Mouse (Mus musculus): ENCODE results near the gene Apoh.
A peak's percentile ranks its signal among the peaks of the same experiment; 100 is the strongest.

Gene Apoh

GRCm38 (mm10) chr11:108333006-108333405 is 10.1 kb upstream of the Apoh start:
- no peak for DNase-seq (ENCODE audit: low read depth, low spot score)

GRCm38 (mm10) chr11:108333583-108334379 is 9.4 kb upstream of the Apoh start:
- no peak for DNase-seq (ENCODE audit: low read depth, low spot score)

GRCm38 (mm10) chr11:108334658-108335057 is 8.5 kb upstream of the Apoh start:
- DNase-seq (ENCODE audit: low read depth, low spot score): no peak

GRCm38 (mm10) chr11:108335536-108335935 is 7.6 kb upstream of the Apoh start:
- DNase-seq (ENCODE audit: low read depth, low spot score): no peak

GRCm38 (mm10) chr11:108336445-108336844 is 6.7 kb upstream of the Apoh start:
- no peak for DNase-seq (ENCODE audit: low read depth, low spot score)

DNA sequence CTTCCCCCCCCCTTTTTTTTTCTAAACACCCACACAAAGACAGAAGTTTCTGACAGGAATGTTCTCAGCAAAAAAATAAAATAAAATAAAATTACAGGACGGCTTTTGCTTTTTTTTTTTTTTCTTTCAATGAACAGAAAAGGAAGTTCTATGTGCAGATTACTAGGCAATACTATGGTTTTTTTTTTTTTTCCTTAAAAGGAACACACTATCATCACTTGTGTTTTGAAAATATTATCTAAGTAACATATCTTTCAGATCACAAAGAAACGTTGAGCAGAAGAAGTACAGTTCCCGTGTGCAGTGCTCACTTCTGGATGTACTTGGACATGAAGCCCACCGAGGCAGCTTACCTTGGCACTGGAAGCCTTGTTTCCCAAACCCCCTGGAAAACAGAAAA is 2.9 kb upstream of the Apoh start:
- DNase-seq (ENCODE audit: low read depth, low spot score): no peak

DNA sequence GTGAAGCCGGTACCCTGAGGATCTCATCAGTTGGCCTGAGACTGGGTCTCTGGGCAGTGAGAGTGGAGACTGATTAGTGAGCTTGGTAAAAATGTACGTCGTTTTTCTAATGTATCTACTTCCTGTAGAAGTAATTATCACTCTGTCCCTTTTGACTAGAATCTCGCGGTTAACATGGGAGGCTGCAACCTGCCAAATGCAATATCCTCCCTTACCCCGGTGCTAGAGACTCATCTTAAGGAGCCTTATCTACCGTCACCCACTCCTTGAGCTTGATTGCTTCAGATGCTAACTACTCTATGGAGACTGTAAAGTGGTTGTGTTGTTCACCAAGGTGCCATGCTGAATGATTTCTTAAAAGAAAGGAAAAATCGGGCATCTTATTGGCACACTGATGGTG is 1.4 kb upstream of the Apoh start:
- no peak for DNase-seq (ENCODE audit: low read depth, low spot score)

DNA sequence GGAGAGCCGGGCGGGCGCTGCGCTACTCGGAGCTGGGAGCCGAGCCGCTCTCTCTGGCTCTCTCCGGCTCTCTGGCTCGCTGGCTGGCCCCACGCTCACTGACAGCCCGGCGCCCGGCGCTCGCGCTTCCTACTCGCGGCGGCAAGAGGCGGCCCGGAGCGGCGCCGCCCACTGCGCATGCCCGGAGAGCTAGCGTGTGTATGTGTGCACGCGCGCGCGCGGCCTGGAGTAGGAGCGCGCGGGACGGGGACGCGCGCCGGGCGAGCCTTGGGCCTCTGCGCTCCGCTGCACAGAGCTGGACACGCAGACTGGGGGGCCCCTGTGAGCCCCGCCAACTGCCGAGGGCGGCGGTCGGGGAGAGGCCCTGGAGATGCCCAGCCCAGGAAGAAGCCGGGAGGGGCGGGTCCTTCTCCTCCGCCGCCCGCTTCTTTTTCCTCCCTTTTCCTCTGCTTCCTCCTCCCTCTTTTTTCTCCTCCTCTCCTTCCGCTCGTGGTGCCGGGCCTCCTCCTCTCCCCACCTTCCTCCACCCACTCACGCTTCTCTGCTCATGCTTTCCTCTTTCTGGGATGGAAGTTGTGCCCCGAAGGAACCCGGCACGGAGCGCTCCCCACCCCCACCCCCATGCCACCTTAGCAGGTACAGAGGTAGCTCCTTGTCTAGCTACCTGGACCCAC is 772 bp downstream of the Apoh start, which contains the start of gene Prkca:
TSS of gene Prkca (minus strand) at position 140 of the 674 bp plus-strand sequence.
- DNase-seq (ENCODE audit: low read depth, low spot score): peak; percentile 94

- DNase-seq (ENCODE audit: low read depth, low spot score): no peak
Measured at GRCm38 (mm10) chr11:108344759-108345158, 1.6 kb downstream of the Apoh start.

- no peak for DNase-seq (ENCODE audit: low read depth, low spot score)
Measured at GRCm38 (mm10) chr11:108345321-108345720, 2.2 kb downstream of the Apoh start.

GRCm38 (mm10) chr11:108350799-108351198 is 7.6 kb downstream of the Apoh start:
- DNase-seq (ENCODE audit: low read depth, low spot score): no peak

- DNase-seq (ENCODE audit: low read depth, low spot score): no peak
Measured at GRCm38 (mm10) chr11:108352842-108353388, 9.8 kb downstream of the Apoh start.

- DNase-seq (ENCODE audit: low read depth, low spot score): no peak
Measured at GRCm38 (mm10) chr11:108356020-108356419, 12.9 kb downstream of the Apoh start.

GRCm38 (mm10) chr11:108358911-108359310 is 15.8 kb downstream of the Apoh start:
- no peak for DNase-seq (ENCODE audit: low read depth, low spot score)

DNA sequence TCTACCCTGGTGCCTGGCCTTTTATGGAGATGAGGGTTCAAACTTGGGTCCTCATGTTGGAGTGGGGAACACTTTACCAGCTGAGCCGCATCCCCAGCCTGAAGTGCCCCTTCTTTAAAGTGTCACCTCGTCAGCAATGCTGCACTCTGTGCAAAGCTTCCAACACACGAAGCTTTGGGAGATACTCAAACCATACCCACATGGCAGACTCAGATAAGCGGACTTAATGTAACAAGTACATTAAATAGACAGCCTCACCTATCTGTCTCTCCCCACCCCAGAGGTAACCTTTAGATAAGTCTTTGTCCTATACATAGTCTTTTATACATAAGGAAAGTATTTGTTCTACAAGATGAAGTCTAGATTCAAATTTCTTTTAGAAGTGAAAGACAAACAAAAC is 17.8 kb downstream of the Apoh start:
- no peak for DNase-seq (ENCODE audit: low read depth, low spot score)

GRCm38 (mm10) chr11:108362965-108363364 is 19.8 kb downstream of the Apoh start:
- DNase-seq (ENCODE audit: low read depth, low spot score): no peak

GRCm38 (mm10) chr11:108363991-108364390 is 20.8 kb downstream of the Apoh start:
- no peak for DNase-seq (ENCODE audit: low read depth, low spot score)

DNA sequence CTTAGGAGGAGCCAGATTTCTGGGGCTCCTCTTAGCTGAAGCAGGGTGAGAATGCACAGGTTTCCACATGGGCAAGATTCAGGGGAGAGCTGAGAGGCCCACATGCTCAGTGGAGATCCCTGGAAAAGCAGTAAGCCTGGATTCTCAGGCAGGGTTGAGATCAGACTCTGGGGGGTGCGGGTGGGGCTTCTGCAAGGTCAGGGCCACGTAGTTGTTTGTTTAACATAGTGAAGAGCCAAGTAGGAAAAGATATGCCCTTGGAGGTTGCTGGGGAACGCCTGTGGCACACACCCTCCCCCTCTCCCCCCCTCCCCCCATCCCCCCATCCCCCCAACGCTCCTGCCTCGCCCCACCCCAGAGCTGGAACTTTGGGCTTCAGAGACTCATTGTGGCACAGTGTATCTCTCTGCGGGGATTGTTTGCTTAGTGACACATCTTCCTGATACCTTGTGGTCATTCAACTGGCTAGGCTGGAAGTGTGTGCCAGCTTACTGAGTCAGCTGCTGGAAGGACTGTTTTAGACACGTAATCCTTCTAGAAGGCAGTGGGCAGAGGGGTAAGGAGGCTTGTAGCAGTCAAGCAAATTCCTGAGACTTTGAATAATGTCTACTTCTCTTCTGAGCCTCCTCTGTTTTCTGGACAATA is 21.9 kb downstream of the Apoh start:
- no peak for DNase-seq (ENCODE audit: low read depth, low spot score)

- DNase-seq (ENCODE audit: low read depth, low spot score): no peak
Measured at GRCm38 (mm10) chr11:108365600-108365999, 22.4 kb downstream of the Apoh start.

DNA sequence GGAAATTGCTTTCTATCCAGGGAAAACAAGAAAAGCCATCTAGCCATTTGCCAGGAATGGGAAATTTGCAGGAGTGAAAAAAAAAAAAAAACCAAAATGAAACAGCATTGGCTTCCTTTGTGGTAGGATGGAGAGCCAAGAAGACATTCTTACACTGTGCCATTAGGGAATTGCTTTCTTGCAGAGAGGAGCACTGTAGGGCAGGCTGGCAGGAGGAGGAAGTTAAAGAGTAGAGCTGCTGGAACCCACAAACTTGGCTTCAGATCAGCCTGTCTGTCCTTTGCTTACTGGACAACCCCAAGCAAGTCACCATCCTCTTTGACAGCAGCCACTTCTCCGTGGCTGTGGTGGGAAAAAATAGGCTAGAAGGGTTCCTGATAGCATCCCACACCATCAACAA is 23.9 kb downstream of the Apoh start:
- no peak for DNase-seq (ENCODE audit: low read depth, low spot score)

GRCm38 (mm10) chr11:108376815-108377214 is 33.7 kb downstream of the Apoh start:
- DNase-seq (ENCODE audit: low read depth, low spot score): no peak

DNA sequence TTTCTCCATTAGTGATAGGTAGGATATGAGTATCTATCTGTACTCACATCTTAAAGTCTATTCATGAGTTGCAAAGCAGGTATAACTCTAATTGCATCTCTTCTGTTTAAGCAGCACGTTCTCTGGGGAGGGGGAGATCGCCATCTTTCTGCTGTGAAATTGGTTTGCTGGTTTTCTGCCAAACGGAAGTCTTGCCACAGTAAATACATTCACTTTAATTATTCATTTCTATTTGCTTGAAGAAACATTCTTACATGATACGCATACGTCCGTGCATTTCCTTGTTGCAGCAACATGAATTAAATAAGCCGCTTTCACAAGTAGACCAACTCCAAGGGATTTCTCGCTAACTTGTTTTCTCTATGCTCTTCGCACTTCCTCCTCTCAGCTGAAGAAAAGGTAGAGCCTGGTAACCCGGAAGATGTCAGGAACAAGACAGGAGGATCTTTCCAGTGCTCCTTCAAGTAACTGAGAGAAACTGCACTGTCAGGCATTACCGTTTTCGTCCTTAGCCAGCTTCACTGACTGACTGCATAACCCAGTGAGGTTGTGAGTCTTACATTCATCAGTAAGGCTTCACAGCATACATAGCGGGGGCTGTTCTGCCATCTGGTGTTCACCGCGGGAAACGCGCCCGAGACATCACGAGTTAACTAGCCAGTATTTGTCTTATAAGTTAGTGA is 34.7 kb downstream of the Apoh start:
- peak; percentile 80 for DNase-seq (ENCODE audit: low read depth, low spot score)
